Mouse (Mus musculus) MEL (cell line): ENCODE measurements around the gene Crkl. TPM values are rescaled to one million over a fixed set of nuclear protein-coding genes. Genes with fewer than 3 reads are reported as not detected.

Source experiments
- DNase-seq: peaks from one replicate; pipeline ENCODE4 v3.0.0; 2011; ENCODE audit warnings: low read depth, low spot score
- H3K27ac ChIP-seq: 2 replicates; pipeline ENCODE4 v1.5.1; 2012; ENCODE audit warnings: low read depth, mild to moderate bottlenecking, control low read depth, low read length, moderate library complexity; ENCODE audit not compliant: control insufficient read depth
- H3K27me3 ChIP-seq, 2 experiments: fragments of 150-350 bp in 1 of 2; sonication (generic) in 1 of 2; 2 replicates each; pipeline ENCODE4 v1.6.1; 2012; ENCODE audit warnings: low read length in 2 of 2, mild to moderate bottlenecking in 2 of 2, improper control_type of control experiment in 1 of 2, moderate library complexity in 1 of 2; ENCODE audit not compliant: insufficient read depth in 2 of 2, control insufficient read depth in 1 of 2
- H3K36me3 ChIP-seq, 2 experiments: 2 replicates each; pipeline ENCODE4 v1.6.1; 2012 to 2014; ENCODE audit warnings: low read length in 2 of 2, improper control_type of control experiment in 1 of 2, inconsistent platforms in 1 of 2, mild to moderate bottlenecking in 1 of 2; ENCODE audit not compliant: insufficient read depth in 2 of 2, control insufficient read depth in 1 of 2
- H3K4me1 ChIP-seq, 2 experiments: fragments of 150-350 bp in 1 of 2; sonication (generic) in 1 of 2; 2 replicates each; pipeline ENCODE4 v1.6.1; 2012; ENCODE audit warnings: low read length in 2 of 2, improper control_type of control experiment in 1 of 2, mild to moderate bottlenecking in 1 of 2; ENCODE audit not compliant: insufficient read depth in 2 of 2, control insufficient read depth in 1 of 2
- H3K4me3 ChIP-seq, 2 experiments: fragments of 150-350 bp in 1 of 2; sonication (generic) in 1 of 2; 2 replicates each; pipeline ENCODE4 v1.5.1; 2012; ENCODE audit warnings: low read depth in 2 of 2, low read length in 2 of 2, mild to moderate bottlenecking in 2 of 2, moderate library complexity in 2 of 2, control low read depth in 1 of 2, improper control_type of control experiment in 1 of 2; ENCODE audit not compliant: control insufficient read depth in 1 of 2, insufficient read depth in 1 of 2
- H3K79me2 ChIP-seq: 2 replicates; pipeline ENCODE4 v1.6.1; 2012; ENCODE audit warnings: mild to moderate bottlenecking, low read length, moderate library complexity; ENCODE audit not compliant: control insufficient read depth, poor library complexity, insufficient read depth
- H3K9ac ChIP-seq: 2 replicates; pipeline ENCODE4 v1.6.1; 2012; ENCODE audit warnings: low read depth, mild to moderate bottlenecking, control low read depth, low read length, moderate library complexity; ENCODE audit not compliant: control insufficient read depth, poor library complexity, severe bottlenecking
- H3K9me3 ChIP-seq: fragments of 150-350 bp; sonication (generic); replicated peaks from 2 replicates; pipeline ENCODE4 v1.6.1; 2012; ENCODE audit warnings: mild to moderate bottlenecking, low read length, improper control_type of control experiment, moderate library complexity; ENCODE audit not compliant: insufficient read depth
- BHLHE40 ChIP-seq: IDR thresholded peaks from 2 replicates; pipeline ENCODE4 v1.6.1; 2012; ENCODE audit warnings: low read depth, mild to moderate bottlenecking, inconsistent platforms, low read length, improper control_type of control experiment, borderline replicate concordance
- ELF1 ChIP-seq: IDR thresholded peaks from 2 replicates; pipeline ENCODE4 v1.6.1; 2014; ENCODE audit warnings: low read depth, mild to moderate bottlenecking, inconsistent platforms, low read length, improper control_type of control experiment, moderate library complexity
- EP300 ChIP-seq, 2 experiments: IDR thresholded peaks; 2 replicates each; pipeline ENCODE4 v1.6.1; 2011; ENCODE audit warnings: improper control_type of control experiment in 2 of 2, low read length in 2 of 2, low read depth in 1 of 2, mild to moderate bottlenecking in 1 of 2
- ETS1 ChIP-seq: IDR thresholded peaks from 2 replicates; pipeline ENCODE4 v1.6.1; 2012; ENCODE audit warnings: low read depth, mild to moderate bottlenecking, inconsistent platforms, low read length, improper control_type of control experiment, moderate library complexity
- GABPA ChIP-seq: IDR thresholded peaks from 2 replicates; pipeline ENCODE4 v1.6.1; 2012; ENCODE audit warnings: low read depth, mild to moderate bottlenecking, inconsistent platforms, low read length, improper control_type of control experiment, moderate library complexity
- GATA1 ChIP-seq: IDR thresholded peaks from 2 replicates; pipeline ENCODE4 v1.6.1; 2011; ENCODE audit warnings: low read depth, low read length, improper control_type of control experiment
- HCFC1 ChIP-seq: IDR thresholded peaks from 2 replicates; pipeline ENCODE4 v1.6.1; 2012; ENCODE audit warnings: low read depth, mild to moderate bottlenecking, inconsistent platforms, low read length, improper control_type of control experiment, moderate library complexity
- JUND ChIP-seq: IDR thresholded peaks from 2 replicates; pipeline ENCODE4 v1.6.1; 2011; ENCODE audit warnings: low read depth, mild to moderate bottlenecking, improper control_type of control experiment, low read length
- MAFK ChIP-seq: IDR thresholded peaks from 2 replicates; pipeline ENCODE4 v1.6.1; 2011; ENCODE audit warnings: low read depth, mild to moderate bottlenecking, low read length, improper control_type of control experiment, borderline replicate concordance
- MXI1 ChIP-seq: IDR thresholded peaks from 2 replicates; pipeline ENCODE4 v1.6.1; 2011; ENCODE audit warnings: mild to moderate bottlenecking, low read depth, low read length, improper control_type of control experiment
- MYB ChIP-seq: IDR thresholded peaks from 2 replicates; pipeline ENCODE4 v1.6.1; 2011; ENCODE audit warnings: mild to moderate bottlenecking, low read depth, low read length, improper control_type of control experiment
- NRF1 ChIP-seq: IDR thresholded peaks from 2 replicates; pipeline ENCODE4 v1.6.1; 2014; ENCODE audit warnings: low read depth, mild to moderate bottlenecking, inconsistent platforms, low read length, improper control_type of control experiment, moderate library complexity; ENCODE audit not compliant: poor library complexity, insufficient read depth, severe bottlenecking
- POLR2A ChIP-seq, 2 experiments: IDR thresholded peaks; 2 replicates each; pipeline ENCODE4 v1.6.1; 2011 to 2012; ENCODE audit warnings: low read length in 2 of 2, mild to moderate bottlenecking in 2 of 2, control low read depth in 1 of 2, improper control_type of control experiment in 1 of 2, low read depth in 1 of 2, moderate library complexity in 1 of 2; ENCODE audit not compliant: control insufficient read depth in 1 of 2, insufficient read depth in 1 of 2, poor library complexity in 1 of 2
- POLR2AphosphoS5 ChIP-seq: IDR thresholded peaks from 2 replicates; pipeline ENCODE4 v1.6.1; 2012; ENCODE audit warnings: low read depth, borderline replicate concordance, mild to moderate bottlenecking, inconsistent platforms, low read length, moderate library complexity, mixed read lengths
- RCOR1 ChIP-seq: IDR thresholded peaks from 2 replicates; pipeline ENCODE4 v1.6.1; 2012; ENCODE audit warnings: low read depth, mild to moderate bottlenecking, inconsistent platforms, low read length, improper control_type of control experiment
- SIN3A ChIP-seq: IDR thresholded peaks from 2 replicates; pipeline ENCODE4 v1.6.1; 2012; ENCODE audit warnings: low read length, improper control_type of control experiment, inconsistent platforms
- TAL1 ChIP-seq: IDR thresholded peaks from 2 replicates; pipeline ENCODE4 v1.6.1; 2012; ENCODE audit warnings: mild to moderate bottlenecking, inconsistent platforms, low read length, moderate library complexity, mixed read lengths
- TCF12 ChIP-seq: IDR thresholded peaks from 2 replicates; pipeline ENCODE4 v1.6.1; 2014; ENCODE audit warnings: low read depth, mild to moderate bottlenecking, inconsistent platforms, low read length, improper control_type of control experiment, moderate library complexity
- ZC3H11A ChIP-seq: IDR thresholded peaks from 2 replicates; pipeline ENCODE4 v1.6.1; 2012; ENCODE audit warnings: low read depth, mild to moderate bottlenecking, inconsistent platforms, low read length, improper control_type of control experiment
- ZNF384 ChIP-seq: IDR thresholded peaks from 2 replicates; pipeline ENCODE4 v1.6.1; 2012; ENCODE audit warnings: low read depth, mild to moderate bottlenecking, inconsistent platforms, low read length, improper control_type of control experiment
- polyA plus RNA-seq, 2 experiments: library from polyadenylated mRNA; stranded (reverse) in 1 of 2; unstranded in 1 of 2; fragments of >175 nt in 1 of 2; fragments of >200 nt in 1 of 2; gene quantifications; 2 replicates each; pipeline versions ENCODE4 v1.2.1 to v1.2.4; 2012; ENCODE audit warnings: low replicate concordance in 2 of 2, low read depth in 1 of 2; ENCODE audit not compliant: insufficient read length in 2 of 2, insufficient read depth in 1 of 2, missing spikeins in 1 of 2
- total RNA-seq: library from RNA; depleted of rRNA; stranded (reverse); fragments of 300-350 nt; gene quantifications from 2 replicates; pipeline ENCODE4 v1.2.3, GENCODE M21; 2012

The Crkl gene
- total and polyA plus RNA-seq, 3 experiments = 14.9 to 146 (median 34.6) TPM

GRCm38 (mm10) chr16:17478331-17478943, 26.6 kb downstream of the Crkl start (continued):
- TF ChIP-seq TAL1 = no peak
- TF ChIP-seq TCF12 = 0 out of 2 replicates have a peak, but pooled peaks have one; percentile 15

GRCm38 (mm10) chr16:17481465-17481864, 29.7 kb downstream of the Crkl start:
- H3K79me2 ChIP-seq = peaks cover 40% of the 10 kb centered on the region
- no peaks in the 10 kb centered on the region for H3K27me3 ChIP-seq
- H3K27ac ChIP-seq = peak overlapping the region; percentile 25
- peak; percentile 60; the same call in 1 of the 2 replicates for TF ChIP-seq MXI1
- TF ChIP-seq SIN3A = peak; percentile 76
- TF ChIP-seq POLR2AphosphoS5 = no peak
- TF ChIP-seq MYB = peak; percentile 67; the same call in 1 of the 2 replicates
- TF ChIP-seq EP300 (IDR thresholded peaks at IDR 0.05; ENCODE audit: low read depth in 1 of 2, low read length in 2 of 2) = peak; percentile 91 to 94
- peak; percentile 80; the same call in 1 of the 2 replicates for TF ChIP-seq MAFK
- peak; percentile 96 for TF ChIP-seq RCOR1
- no peak for TF ChIP-seq ZC3H11A
- no peak for TF ChIP-seq POLR2A (IDR thresholded peaks at IDR 0.05; ENCODE audit: control insufficient read depth in 1 of 2, insufficient read depth in 1 of 2, low read depth in 1 of 2, low read length in 2 of 2, poor library complexity in 1 of 2)
- peak; percentile 57; the same call in 1 of the 2 replicates for TF ChIP-seq BHLHE40
- no peak for TF ChIP-seq ELF1
- TF ChIP-seq TAL1 = peak; percentile 37; the same call in 1 of the 2 replicates
- 0 out of 2 replicates have a peak, but pooled peaks have one; percentile 24 for TF ChIP-seq HCFC1
- TF ChIP-seq GABPA = no peak
- peak; percentile 90 for TF ChIP-seq TCF12
- no peak for TF ChIP-seq ZNF384
- TF ChIP-seq NRF1 = no peak
- peak; percentile 28; the same call in 1 of the 2 replicates for TF ChIP-seq JUND
- TF ChIP-seq ETS1 = peak; percentile 84
- peak; percentile 95 for TF ChIP-seq GATA1
- H3K4me1 ChIP-seq = peaks cover 20 to 29% of the 10 kb centered on the region in 2 experiments
- peaks cover 12 to 44% of the 10 kb centered on the region in 2 experiments for H3K36me3 ChIP-seq
- peak; percentile 52 for DNase-seq
- H3K9me3 ChIP-seq = no peaks in the 10 kb centered on the region
- H3K9ac ChIP-seq = no peak overlapping the region
- no peak overlapping the region for H3K4me3 ChIP-seq
